In genomic region chr11:86874666-86875295, GRCm38 (mm10) we compare ENCODE assay signal across 9 mouse cellular contexts.
A peak's percentile ranks its signal among the peaks of the same experiment; 100 is the strongest.
DNase-seq lines count a peak whose midpoint lies in the region; ATAC-seq and TF ChIP-seq lines count a peak whose summit lies in the region.
"Had no signal": no experiment of that assay in that cellular context is flagged by ENCODE, and none has a peak within 500 bp of the region (broad histone marks: within the 10 kb centered on the region; RNA-seq: fewer than 3 reads in every experiment).

No protein-coding gene starts in this region.

- H3K27me3 ChIP-seq in intestine, postnatal 0 days (replicated peaks; ENCODE audit: control insufficient read depth, insufficient read depth, low read length): no peaks in the 10 kb centered on the region
- no peaks in the 10 kb centered on the region for H3K27me3 ChIP-seq in midbrain, embryonic 14.5 days (ENCODE audit: control insufficient read depth, insufficient read depth, low read length)
- no peaks in the 10 kb centered on the region for H3K27me3 ChIP-seq in heart, embryonic 11.5 days (ENCODE audit: control insufficient read depth, insufficient read depth, low read length)
- H3K27me3 ChIP-seq: liver, embryonic 15.5 days had no signal

- peak; percentile 79; the same call in 1 of the 2 replicates for ATAC-seq in intestine, postnatal 0 days
- ATAC-seq in midbrain, embryonic 14.5 days (ENCODE audit: low FRiP score, low TSS enrichment): no peak
- no peak for ATAC-seq in heart, embryonic 11.5 days (replicated peaks; ENCODE audit: insufficient number of reproducible peaks, low FRiP score, low TSS enrichment)

- TF ChIP-seq POLR2A in brain, embryonic 14.5 days (IDR thresholded peaks at IDR 0.05; ENCODE audit: borderline replicate concordance, extremely low read depth, insufficient read depth, insufficient read length, poor library complexity, severe bottlenecking): no peak

- no peaks in the 10 kb centered on the region for H3K36me3 ChIP-seq in intestine, postnatal 0 days (ENCODE audit: control insufficient read depth, insufficient read depth)
- H3K36me3 ChIP-seq in midbrain, embryonic 14.5 days (ENCODE audit: control insufficient read depth, insufficient read depth, low read length): no peaks in the 10 kb centered on the region
- no peaks in the 10 kb centered on the region for H3K36me3 ChIP-seq in heart, embryonic 11.5 days (ENCODE audit: control insufficient read depth, insufficient read depth, low read length)
- H3K36me3 ChIP-seq: liver, embryonic 15.5 days had no signal

- 46% methylated on average over 12 of the region's 12 CpGs for WGBS in intestine, postnatal 0 days
- WGBS in midbrain, embryonic 14.5 days: 68% methylated on average over 12 of the region's 12 CpGs
- WGBS in heart, embryonic 11.5 days (ENCODE audit: insufficient replicate concordance): 61% methylated on average over 12 of the region's 12 CpGs

- H3K9ac ChIP-seq in intestine, postnatal 0 days (ENCODE audit: low read depth, low read length): no peak overlapping the region
- no peak overlapping the region for H3K9ac ChIP-seq in midbrain, embryonic 14.5 days (replicated peaks; ENCODE audit: low read length)
- no peak overlapping the region for H3K9ac ChIP-seq in heart, embryonic 11.5 days (ENCODE audit: low read depth, low read length)
- H3K9ac ChIP-seq: liver, embryonic 15.5 days had no signal

- peak; percentile 21 for TF ChIP-seq CTCF in left cerebral cortex, adult 2 months (IDR thresholded peaks at IDR 0.05)
- TF ChIP-seq CTCF in brain, embryonic 14.5 days (IDR thresholded peaks at IDR 0.05; ENCODE audit: borderline replicate concordance, extremely low read depth, insufficient read depth, insufficient read length): peak; percentile 41; the same call in 1 of the 2 replicates
- TF ChIP-seq CTCF in intestine, postnatal 0 days (IDR thresholded peaks at IDR 0.05; ENCODE audit: low read depth): peak; percentile 77

- H3K27ac ChIP-seq in left cerebral cortex, adult 2 months: no peak overlapping the region
- no peak overlapping the region for H3K27ac ChIP-seq in intestine, postnatal 0 days (ENCODE audit: low read depth, low read length)
- H3K27ac ChIP-seq in midbrain, embryonic 14.5 days (replicated peaks; ENCODE audit: low read depth, low read length): peak overlapping the region; percentile 21
- H3K27ac ChIP-seq in heart, embryonic 11.5 days (ENCODE audit: low read depth, low read length): no peak overlapping the region
- H3K27ac ChIP-seq: liver, embryonic 15.5 days had no signal

- H3K4me1 ChIP-seq in intestine, postnatal 0 days (replicated peaks; ENCODE audit: control insufficient read depth, insufficient read depth, low read length): no peaks in the 10 kb centered on the region
- H3K4me1 ChIP-seq in midbrain, embryonic 14.5 days (ENCODE audit: control insufficient read depth, insufficient read depth, low read length): peaks cover 19% of the 10 kb centered on the region
- H3K4me1 ChIP-seq in heart, embryonic 11.5 days (ENCODE audit: control insufficient read depth, insufficient read depth, low read length): peaks cover 27% of the 10 kb centered on the region

- no peak overlapping the region for H3K4me3 ChIP-seq in left cerebral cortex, adult 2 months
- no peak overlapping the region for H3K4me3 ChIP-seq in intestine, postnatal 0 days (ENCODE audit: low read depth, low read length)
- H3K4me3 ChIP-seq in midbrain, embryonic 14.5 days (replicated peaks; ENCODE audit: low read depth, low read length): no peak overlapping the region
- no peak overlapping the region for H3K4me3 ChIP-seq in heart, embryonic 11.5 days (ENCODE audit: low read depth, low read length)
- H3K4me3 ChIP-seq: liver, embryonic 15.5 days had no signal

- DNase-seq in left cerebral cortex, adult 2 months (ENCODE audit: extremely low spot score in 1 of 2, low spot score in 2 of 2): no peak
- no peak for DNase-seq in left cerebral cortex, adult 8-10 months (ENCODE audit: low spot score in 2 of 2)
- DNase-seq in brain, embryonic 14.5 days (ENCODE audit: low read depth): peak; percentile 72
- DNase-seq in midbrain, embryonic 14.5 days: peak; percentile 77
- DNase-seq in thymus, postnatal 25 days: no peak
- DNase-seq in layer of hippocampus, adult 18-20 months (ENCODE audit: low spot score in 2 of 2): no peak

- intact Hi-C loops in left cerebral cortex, adult 2 months (cut with DNase I): no loop called here

- no peak overlapping the region for H3K4me2 ChIP-seq in intestine, postnatal 0 days (replicated peaks; ENCODE audit: low read depth)
- H3K4me2 ChIP-seq in midbrain, embryonic 14.5 days (ENCODE audit: low read length): no peak overlapping the region
- H3K4me2 ChIP-seq in heart, embryonic 11.5 days: no peak overlapping the region
- H3K4me2 ChIP-seq: liver, embryonic 15.5 days had no signal

- no peaks in the 10 kb centered on the region for H3K9me3 ChIP-seq in intestine, postnatal 0 days (ENCODE audit: control insufficient read depth)
- H3K9me3 ChIP-seq in midbrain, embryonic 14.5 days (ENCODE audit: control insufficient read depth, low read length): no peaks in the 10 kb centered on the region
- H3K9me3 ChIP-seq in heart, embryonic 11.5 days (replicated peaks; ENCODE audit: control insufficient read depth, low read length): no peaks in the 10 kb centered on the region
- H3K9me3 ChIP-seq: liver, embryonic 15.5 days had no signal

Comparison
In these comparisons a context has a peak if more than half of its experiments do, and no peak if none do; other contexts are left out.
1. DNase-seq: peak in brain, embryonic 14.5 days (single experiment) and midbrain, embryonic 14.5 days (single experiment); none in left cerebral cortex, adult 2 months (0 of 2), left cerebral cortex, adult 8-10 months (0 of 2), thymus, postnatal 25 days (single experiment) and layer of hippocampus, adult 18-20 months (0 of 2).
2. CTCF ChIP-seq: peak in every context shown above with its lines; median percentile 77 in intestine, postnatal 0 days; 41 in brain, embryonic 14.5 days; 21 in left cerebral cortex, adult 2 months.